Mouse (Mus musculus) lung, postnatal 0 days (tissue): ENCODE data around the gene Gm20388.

Source experiments
- CTCF ChIP-seq: IDR thresholded peaks from 2 replicates; pipeline ENCODE4 v1.5.1; 2016; ENCODE audit warnings: antibody characterized with exemption, mild to moderate bottlenecking
- EP300 ChIP-seq: IDR thresholded peaks from 2 replicates; pipeline ENCODE4 v1.6.1; 2016; ENCODE audit warnings: antibody characterized with exemption, mild to moderate bottlenecking, control low read depth

- TF ChIP-seq EP300, result no peak
- TF ChIP-seq CTCF, result no peak
Measured at GRCm38 (mm10) chr8:121491633-121492032, 1581.0 kb downstream of the Gm20388 start.
